Mouse (Mus musculus): ENCODE measurements at regions not wholly inside any gene's neighbourhood (a gene's known extent, or its start where the extent isn't known, plus 50 kb on each side); places are given as distances from the start of the nearest gene placed in this dataset.

DNA sequence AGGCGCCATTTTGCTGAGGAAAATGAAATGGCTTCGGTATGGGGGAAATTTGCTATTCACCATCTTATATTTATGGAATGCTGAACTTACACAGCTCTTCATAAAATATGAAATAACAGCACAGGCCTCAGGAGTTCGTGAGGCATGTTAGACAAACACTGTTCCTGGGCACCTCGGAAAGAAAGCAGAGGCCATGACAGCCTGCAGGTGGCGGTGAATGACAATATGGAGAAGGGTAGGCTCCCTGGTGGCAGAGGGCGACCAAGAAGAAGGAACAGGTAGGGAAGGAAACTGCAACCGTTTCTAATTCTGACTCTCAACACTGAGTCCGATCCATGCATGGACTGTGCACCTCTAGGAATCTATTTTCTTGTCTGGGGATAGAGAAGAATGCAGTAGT, 553.6 kb upstream of the Tmpo start:
- no peak for DNase-seq (ENCODE audit: low read depth)

DNA sequence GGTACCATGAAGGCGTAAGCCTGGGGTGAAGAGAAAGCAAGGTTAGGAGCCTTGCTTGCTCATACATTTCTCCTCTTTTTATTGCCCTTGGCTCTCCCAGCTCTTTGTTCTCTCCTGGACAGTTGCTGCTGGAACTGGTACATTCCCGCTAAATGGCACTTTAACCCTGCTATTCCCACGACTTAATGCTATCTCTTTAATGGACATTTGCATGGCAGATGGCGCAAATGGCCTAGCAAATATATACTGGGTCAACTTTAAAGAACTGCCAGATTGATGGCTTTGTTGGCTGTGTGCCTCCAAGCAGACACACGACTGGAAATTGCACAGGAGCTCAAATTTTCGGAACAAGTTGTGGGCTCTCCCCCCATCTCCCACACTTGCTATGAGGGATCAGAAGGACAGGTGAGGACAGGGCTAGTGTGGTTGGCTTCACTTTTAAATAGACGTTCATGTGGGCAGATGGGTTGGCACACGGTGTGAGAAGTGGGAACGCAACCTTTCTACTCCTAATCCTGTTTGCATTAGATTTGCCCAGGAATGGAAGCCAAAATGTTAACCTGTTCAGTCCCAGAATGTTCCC, 551.0 kb upstream of the Tmpo start:
- no peak for DNase-seq (ENCODE audit: low read depth)

DNA sequence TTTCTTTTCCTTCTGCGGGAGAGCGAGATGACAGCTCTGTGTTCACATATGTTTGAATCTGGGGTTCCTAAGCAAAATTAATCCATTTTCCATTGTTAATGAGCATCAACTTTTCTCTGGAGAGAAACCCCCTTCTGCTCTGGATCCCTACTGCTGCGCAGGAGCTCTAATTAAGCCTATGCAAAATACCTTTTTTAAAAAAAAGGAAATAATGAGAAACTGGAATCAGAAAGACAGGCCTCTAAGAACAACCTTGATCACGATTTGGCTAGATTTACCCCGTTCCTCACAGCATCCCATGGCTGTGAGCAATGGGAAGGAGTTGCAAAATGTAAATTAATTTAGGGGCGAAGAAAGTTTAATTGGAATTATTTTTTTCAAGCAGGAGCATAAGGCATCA, 548.9 kb upstream of the Tmpo start:
- no peak for DNase-seq (ENCODE audit: low read depth)

DNA sequence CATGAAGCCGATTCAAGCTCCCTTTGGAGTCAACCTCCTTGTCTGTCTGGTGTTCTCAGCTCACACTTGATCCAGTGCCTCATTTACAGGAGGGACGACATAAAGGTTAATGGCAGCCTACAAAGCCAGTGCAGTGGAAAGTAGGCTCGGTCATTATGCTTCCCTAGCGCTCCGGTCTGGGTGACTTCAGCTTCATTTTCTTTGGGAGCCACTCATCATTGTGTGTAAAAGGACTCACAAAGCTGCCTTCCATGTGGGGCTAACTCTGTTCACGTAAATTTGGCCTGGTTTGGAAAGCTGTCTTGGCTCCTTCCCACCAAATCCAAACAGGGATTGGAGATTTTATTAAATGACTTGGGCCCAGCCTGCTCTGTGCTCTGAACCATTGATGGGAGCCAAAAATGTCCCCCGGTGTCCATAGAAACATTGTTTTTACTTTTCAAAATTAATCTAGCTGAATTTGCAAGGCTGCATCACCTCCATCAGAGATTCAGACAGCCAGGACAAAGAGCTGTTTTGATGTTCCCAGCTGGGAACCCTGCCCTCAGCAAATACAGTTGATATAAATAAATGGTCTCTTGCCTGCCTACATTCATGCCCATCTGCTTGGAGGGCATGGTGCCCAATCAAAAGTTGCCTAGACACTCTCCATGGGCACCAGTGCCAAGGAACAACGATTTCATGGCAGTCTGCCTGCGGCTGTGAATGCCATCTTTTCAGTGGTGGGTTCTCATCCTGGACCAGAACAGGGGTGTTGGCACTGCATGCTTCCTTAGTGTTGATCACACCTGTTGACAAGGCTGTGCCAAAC, 538.7 kb upstream of the Tmpo start:
- no peak for DNase-seq (ENCODE audit: low read depth)

DNA sequence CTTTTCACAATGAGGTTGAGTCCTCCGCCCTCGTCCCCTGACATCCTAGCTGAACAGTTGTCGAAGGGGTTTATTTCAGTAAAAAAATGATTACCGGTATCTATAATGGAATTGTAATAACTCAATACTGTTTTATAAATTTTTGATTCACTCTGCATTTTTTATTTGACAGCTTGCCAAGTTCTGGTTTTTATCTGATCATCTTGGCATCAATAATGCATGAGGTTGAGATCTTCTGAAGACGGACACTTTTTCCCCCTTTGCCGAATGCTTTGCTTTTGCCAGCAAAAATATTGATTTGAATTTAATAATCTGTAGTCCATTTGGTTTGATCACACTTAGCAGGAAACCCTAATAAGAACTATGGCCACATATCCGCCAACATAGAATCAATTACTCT, 535.5 kb upstream of the Tmpo start:
- no peak for DNase-seq (ENCODE audit: low read depth)

DNA sequence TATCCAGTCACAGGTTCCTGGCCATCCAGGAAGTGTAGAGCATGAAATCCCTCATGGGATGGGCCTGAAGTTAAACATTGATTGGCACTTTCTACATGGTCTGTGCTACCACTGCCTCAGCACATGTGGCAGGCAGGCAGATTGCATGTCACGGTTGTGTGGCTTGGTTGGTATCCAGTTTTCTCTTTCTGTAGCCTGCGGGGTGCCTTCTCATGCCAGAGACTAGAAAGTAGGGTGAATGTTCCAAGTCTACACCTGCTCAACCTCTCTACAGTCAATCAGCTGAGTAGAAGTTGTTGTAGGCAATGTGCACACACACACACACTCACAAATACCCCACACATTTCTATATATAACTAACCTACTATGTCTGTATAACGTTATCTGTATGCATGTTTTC, 533.5 kb upstream of the Tmpo start:
- DNase-seq (ENCODE audit: low read depth), result no peak

DNA sequence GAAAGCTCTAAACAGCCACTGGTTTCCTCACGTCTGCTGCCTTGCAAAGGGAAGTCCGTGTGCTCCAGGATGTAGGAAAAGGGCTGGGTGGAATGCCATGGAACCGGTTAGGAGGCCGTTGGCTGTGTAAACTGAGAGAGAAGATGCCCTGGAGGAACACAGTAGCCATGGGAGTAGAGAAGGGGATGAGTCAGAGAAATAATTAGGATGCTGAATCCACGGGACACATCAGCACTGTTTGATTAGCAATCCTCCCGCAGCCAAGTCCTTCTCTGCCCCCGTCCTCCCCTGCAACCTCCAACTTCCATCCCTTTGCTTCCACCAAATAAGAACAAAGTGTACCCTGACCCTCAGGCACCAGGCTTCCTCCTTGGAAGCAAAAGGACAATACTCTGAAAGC, 532.4 kb upstream of the Tmpo start:
- DNase-seq (ENCODE audit: low read depth), result no peak

DNA sequence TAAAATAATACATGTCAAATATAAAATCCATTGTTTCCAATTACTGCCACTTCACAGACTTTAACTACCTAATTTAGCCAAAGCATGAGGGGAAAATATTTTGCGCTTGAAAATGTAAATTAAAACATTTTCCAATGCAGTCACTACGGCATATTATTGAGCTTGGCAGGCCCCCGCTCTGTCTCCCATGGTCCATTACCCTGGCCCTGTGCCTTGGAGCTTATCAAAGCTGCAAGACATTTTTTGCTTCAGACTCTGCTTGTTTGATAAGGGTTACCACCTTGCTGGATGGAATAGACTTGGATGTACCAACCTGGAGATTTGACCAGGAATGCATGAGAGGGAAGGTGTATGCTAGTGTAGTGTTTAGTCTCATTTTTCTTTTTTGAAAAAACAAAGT, 525.7 kb upstream of the Tmpo start:
- no peak for DNase-seq (ENCODE audit: low read depth)

DNA sequence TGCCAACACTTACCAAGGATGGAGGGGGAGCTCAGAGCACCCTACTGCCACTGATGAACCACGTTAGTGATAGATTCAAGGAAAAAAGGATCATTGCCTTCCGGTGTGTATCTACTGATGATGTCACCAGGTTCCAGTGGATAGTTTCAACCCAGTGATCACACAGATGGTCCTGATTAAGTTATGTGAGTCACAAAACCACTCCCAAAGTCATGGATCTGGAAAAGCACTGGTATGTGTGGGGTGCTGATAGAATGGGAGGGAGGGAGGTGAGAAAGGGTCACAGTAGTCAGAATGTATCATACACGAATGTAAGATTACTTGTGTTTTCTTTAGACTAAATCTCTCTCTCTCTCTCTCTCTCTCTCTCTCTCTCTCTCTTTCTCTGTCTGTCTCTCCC, 523.6 kb upstream of the Tmpo start:
- peak; percentile 44 for DNase-seq (ENCODE audit: low read depth)

DNA sequence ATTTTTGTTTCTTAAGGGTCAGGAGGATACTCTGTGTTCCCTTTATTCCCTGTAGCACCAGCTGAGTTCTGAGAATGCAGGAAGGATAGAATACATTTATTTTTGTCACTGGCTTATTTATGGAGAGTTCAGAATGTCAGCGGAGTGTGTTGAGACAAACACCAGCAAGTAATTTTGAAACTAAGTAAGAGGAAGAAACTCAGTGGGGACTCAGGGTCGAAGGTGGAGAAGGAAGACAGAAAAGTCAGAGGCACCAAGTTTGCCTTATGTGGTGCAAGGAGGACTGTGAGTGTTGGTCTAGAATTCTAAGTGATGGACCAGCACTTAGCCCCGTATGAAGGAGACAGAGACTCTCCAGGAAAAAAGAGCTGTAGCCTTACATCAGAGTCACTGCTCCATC, 520.7 kb upstream of the Tmpo start:
- DNase-seq (ENCODE audit: low read depth), result no peak

DNA sequence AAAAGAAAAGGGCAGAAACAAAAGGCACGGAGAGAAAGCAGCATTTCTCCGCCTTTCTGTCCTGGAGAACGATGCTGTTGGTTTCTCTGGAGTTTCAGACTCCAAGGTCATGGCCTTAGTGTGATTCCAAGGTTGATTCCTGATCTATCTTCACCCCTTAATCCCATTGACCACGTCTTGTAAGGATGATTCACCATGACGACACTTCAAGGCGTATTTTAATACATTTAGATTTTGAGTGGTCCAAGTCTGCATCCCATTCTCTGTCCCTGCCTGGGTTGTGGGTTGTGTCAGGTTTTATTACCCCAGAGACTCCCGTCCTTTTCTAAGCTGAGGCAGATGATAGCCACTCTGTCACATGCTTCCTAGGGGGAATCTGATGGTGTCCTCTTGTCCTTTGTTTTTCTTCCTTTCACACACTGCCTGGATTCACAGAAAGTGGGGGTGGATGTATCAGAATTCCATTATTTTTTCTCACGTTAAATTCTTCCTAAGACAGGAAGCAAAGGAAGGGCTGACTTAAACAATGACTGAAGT, 505.0 kb upstream of the Tmpo start:
- DNase-seq (ENCODE audit: low read depth), result no peak

DNA sequence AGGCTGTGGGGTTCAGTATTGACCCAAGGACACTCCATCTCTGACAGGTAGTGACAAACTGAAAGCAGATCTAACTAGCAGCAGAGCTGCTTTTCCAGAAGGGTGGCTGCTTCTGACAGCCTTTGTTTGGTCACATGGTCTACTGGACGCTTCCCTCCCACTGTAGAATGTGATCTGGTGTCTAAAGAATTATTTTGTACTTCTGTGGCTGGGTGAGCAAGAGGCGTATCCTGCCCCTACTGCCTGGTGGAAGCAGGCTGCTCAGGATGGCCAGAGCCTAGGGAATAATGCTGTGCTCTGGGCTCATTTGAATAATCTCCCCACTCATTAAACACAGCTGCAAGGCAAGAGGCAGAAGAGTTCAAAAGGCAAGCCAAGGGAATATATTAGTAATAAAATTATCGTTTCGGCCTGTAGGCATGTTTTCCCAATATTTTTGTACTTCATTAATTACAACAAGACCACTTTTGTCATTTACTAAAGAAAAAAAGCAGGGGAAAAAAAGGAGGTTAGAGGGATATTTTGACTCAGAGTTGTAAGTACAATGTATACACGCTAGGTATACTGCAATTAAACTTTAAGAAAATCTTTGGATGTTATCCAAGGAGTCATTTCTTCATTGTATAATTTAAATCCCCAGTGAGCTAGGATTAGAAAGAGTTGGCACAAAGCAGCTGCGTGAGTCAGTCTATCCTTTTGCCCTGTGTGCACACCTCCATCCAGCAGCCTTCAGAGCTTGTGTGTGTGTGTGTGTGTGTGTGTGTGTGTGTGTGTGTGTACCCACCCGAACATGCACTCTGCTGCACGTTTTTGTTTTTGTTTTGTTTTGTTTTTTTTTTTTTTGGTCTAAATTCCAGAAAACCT, 504.3 kb upstream of the Tmpo start:
- no peak for DNase-seq (ENCODE audit: low read depth)

DNA sequence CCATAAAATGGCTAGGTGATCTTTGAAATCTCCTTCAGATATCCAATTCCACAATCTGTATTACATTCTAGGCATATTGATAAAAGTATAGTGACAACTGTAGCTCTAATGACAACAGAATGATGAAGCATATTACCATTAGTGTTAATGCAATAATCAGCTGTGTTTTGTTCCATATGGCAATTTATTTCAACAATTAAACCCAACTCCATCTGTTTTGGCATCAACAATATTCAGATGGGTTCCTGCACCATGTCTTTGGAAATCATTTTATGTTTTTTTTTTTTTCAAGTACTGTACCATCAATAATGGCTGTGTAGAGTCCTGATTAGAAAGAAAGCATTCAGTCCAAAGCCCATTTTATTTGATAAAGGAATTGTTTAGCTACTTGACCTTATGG, 498.5 kb upstream of the Tmpo start:
- DNase-seq (ENCODE audit: low read depth), result no peak

DNA sequence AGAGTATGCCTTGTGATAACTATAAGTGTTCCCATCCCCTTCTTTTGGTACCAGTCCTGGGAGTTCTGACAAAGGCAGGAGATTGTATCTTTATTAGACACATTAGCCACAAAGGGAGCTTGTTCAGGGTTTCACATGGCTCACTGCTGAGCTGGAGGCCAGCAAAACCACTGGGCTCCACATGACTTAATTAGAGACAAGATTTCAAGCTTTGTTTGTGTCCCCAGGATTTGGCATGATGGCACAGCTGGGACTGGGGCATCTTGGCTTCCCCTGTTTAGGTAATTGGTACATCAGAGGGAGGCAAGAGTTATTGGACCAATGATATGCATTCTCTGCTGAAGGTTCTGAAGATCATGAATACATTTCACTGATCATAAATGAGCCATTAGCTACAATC, 456.8 kb upstream of the Tmpo start:
- no peak for DNase-seq (ENCODE audit: low read depth)

DNA sequence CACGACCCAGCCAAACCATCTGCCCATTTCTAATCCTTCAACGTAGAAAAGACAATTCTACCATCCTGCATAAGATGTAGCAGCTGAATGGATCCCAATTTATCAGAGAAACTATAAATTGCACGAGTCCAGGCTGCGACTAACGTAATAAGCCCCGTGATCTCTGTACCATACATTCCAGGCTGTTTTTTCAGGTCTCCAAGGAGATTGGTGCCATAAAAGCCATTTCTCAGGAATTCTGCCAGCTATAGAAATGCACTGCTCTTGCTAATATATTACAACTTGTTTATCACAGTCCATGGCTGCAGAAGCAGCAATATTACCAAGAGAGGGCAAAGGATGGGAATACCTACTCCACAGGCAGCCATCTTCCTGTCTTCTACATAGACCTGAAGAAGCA, 447.6 kb upstream of the Tmpo start:
- no peak for DNase-seq (ENCODE audit: low read depth)

DNA sequence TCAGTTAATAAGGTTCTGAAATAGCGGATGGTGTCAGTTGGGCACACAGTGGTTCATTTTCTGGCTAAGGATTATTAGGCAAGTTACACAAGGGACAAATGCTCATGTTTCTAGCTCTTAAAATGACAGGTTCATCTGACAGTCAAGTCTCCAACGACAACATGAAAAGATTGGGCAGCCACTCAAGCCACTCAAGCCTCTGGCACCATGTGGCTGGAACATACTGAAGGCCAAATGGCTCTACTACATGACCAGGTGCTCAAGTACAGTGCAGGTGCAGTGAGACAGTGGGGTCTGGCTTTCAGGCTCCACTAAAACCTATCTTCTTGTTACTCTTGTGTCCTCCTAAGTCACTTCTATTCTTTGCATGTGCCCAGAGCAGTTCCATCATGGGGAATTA, 441.2 kb upstream of the Tmpo start:
- no peak for DNase-seq (ENCODE audit: low read depth)

DNA sequence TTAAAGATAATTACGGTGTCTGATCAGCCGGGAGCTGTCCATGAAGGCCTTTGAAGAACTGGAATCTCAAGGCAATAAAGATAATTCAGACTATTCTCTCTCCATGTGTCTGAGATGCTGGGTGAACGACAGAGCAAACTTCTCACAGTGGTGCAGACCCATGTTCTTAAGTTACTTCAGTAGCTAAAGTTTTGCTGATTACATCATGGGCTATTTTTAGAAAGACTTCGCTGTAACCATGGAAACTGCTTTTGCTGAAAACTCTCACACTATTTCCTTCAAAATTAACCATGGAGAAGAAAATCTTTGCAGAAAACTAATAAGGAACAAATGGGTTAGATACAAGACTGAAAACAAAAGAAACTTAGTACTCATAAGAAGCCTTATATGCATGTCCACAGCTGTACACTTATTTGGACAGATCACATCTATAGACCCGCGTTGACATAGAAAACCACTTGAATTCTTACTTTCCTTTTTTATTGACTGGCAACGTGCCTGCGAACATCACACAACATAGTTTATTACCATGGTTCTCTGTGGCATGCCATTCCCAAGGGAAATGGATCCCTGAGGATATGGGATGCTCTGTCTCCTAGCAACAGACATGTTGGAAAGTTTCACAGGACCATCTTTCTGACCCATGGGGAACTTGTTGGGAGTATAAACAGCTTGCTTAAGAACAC, 432.8 kb upstream of the Tmpo start:
- peak; percentile 3 for DNase-seq (ENCODE audit: low read depth)

DNA sequence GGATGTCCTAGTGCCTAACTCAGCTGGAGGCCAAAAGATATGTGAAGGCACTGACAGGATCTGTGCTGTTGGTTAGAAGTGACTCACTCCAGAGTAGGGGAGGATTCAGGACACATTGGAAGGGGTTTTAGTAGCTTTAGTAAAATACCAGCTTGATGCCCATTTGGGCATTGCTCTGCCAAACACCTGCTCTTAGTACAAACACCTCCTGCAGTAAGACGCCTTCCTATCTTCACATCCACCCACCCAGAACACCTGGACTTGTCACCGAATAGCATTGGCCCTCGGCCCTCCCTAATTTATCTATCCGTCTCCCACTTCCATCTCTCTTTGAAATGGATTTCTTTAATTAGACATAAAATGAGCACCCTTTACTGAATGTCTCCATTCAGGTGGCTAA, 430.9 kb upstream of the Tmpo start:
- no peak for DNase-seq (ENCODE audit: low read depth)

DNA sequence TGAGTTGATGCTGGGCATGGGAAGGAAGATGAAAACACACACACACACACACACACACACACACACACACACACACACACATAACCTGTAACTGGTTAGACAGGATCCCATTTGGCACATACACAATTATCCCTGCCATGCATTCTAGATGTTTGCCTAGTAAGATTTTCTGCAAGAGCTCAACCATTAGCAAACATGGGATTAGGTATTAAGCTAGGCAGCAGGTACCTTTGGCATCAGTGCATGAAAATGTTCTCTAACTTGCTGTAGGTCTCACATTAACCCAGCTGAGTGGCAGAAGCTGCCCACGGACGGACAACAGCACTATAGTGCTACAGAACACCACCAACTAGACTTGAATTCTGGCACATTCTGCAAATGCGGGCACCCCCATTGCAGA, 413.8 kb upstream of the Tmpo start:
- no peak for DNase-seq (ENCODE audit: low read depth)

DNA sequence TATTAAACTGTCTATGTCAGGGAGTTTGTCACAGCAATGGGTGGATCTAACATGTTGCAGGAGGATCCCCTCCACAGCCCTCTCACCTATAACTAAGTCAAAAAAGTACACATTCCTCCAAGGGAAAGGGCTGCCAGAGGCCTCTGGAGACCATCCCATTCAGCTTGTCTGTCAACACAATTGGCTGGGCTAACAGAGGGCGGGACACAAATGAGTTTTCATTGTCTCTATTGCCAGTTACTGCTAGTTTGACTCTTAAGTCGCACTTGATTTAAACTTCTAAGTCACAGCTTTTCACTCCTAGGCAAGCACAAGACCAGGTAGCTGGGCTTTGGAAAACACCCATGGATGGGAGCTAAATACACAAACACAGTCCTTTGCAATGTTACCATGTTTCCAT, 412.3 kb upstream of the Tmpo start:
- DNase-seq (ENCODE audit: low read depth), result no peak

DNA sequence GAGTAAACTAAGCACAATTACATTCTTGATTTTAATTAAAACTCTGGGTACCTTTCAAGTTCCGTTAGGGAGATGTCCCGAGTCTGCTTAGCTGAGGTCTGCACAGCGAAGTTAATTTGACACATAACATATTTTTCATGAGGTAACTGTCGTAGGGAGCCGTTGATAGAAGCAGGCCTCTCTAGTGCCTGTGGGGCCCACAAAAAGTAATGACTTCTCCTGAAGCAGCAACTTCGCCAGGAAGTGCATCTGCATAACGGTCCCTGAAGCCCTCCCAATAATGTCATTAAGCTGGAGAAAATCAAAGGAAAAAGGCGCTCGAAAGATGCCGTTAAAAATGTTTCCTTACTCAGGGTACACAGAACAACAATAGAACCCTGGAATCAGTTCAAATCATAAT, 410.7 kb upstream of the Tmpo start:
- no peak for DNase-seq (ENCODE audit: low read depth)

DNA sequence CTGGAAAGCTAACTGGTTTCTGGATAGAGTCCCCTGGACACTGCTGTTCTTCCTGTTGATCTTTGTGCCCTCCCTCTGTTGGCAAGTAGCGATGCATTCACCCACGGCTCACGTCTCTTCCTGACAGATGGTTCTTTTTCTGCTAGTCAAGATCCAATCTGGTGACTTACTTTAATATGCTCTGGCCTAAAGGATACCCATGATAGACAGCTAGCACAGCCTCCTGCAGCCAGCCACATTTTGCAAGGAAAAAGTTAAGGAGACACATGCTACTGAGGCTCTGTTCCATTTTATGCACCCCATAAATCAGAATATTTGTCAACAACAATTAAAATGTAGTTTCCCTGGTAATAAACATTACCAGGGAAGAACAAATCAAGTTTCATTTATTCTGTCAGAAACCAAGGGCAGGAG, 410.3 kb upstream of the Tmpo start:
- DNase-seq (ENCODE audit: low read depth), result no peak
